Mouse (Mus musculus): ENCODE measurements at regions not wholly inside any gene's neighbourhood (a gene's known extent, or its start where the extent isn't known, plus 50 kb on each side); places are given as distances from the start of the nearest gene placed in this dataset.

DNA sequence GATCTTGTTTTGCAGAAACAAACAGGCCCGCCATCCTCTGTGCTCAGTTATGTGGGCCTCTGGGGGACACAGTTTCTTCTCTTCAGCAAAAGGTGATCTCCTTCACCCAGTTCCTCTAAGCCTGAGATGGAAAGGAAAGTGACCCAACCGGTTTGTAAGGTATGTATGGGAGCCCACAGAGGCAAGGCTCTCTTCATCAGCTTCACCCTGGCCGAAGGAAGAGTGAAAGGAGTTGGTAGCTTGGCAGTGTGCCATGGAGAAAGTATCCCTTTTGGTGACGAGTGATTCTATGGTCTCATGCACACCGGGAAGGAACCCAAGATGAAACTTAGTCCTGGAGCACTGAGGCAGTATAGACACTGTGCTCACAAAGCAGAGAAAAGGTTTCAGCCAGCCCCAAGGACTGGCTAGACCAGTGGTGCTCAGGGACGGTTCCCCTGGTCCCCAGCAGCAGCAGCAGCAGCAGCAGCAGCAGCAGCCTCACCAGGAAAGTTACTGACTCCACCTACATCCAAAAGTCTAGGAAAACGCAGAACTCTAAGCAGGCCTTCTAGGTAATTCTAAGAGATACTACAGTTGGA, 256.1 kb downstream of the Epha4 start:
- no peak for DNase-seq (ENCODE audit: inconsistent ontology term)

DNA sequence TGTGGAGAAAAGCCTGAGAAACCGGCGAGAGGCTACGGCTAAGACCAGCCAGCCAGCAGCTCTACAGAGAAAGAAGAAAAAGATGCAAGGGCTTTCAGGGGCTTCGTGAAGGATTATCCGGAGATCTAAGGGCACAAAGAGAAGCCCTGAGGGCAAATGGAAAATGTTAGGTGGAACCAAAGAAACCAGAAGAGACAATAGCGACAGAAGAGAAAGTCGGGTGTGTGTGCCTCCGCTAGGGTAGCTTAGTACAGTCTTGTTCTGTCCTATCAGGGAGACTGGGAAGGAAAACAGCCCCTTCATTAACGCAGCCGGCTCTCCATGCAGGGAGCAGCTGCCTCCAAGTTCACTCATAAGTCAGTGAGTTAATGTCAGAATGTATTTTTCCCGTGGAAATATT, 255.1 kb downstream of the Epha4 start:
- DNase-seq (ENCODE audit: inconsistent ontology term), result no peak

DNA sequence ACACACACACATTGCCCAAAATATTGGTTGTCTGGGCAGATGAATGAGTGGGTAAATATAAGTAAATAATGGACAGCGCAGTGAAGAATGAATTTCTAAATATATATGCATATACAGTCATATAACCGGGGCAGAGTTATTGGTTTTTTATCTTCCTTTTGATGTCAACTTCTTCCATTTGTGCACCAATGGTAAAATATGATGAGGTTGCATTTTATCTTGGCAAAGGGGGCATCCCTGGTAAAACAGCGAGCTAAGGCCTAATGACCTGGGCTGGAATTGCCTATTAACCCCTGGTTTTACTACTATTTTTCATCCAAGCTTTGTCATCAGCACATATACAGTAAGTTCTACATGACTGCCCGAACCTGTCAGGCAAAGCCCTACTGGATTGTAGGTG, 253.2 kb downstream of the Epha4 start:
- DNase-seq (ENCODE audit: inconsistent ontology term), result no peak

DNA sequence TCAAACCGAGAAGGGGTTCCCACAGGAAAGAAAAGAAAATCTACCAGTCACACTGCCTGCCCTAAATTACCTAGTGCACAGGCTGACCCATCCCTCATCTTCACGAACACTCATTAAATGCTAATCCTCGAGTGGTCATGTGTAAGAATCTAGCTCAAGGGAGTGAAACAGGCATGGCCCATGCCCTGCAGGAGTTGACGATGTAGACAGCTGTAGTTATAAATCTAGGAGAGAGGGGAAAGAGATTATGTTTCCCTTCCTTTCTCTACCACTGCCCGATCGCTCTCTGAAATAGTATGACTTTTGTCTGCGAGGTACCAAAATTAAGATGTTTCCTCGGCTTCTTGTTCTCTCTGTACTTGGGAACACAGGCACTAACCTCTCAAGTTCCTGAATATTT, 249.2 kb downstream of the Epha4 start:
- no peak for DNase-seq (ENCODE audit: inconsistent ontology term)

DNA sequence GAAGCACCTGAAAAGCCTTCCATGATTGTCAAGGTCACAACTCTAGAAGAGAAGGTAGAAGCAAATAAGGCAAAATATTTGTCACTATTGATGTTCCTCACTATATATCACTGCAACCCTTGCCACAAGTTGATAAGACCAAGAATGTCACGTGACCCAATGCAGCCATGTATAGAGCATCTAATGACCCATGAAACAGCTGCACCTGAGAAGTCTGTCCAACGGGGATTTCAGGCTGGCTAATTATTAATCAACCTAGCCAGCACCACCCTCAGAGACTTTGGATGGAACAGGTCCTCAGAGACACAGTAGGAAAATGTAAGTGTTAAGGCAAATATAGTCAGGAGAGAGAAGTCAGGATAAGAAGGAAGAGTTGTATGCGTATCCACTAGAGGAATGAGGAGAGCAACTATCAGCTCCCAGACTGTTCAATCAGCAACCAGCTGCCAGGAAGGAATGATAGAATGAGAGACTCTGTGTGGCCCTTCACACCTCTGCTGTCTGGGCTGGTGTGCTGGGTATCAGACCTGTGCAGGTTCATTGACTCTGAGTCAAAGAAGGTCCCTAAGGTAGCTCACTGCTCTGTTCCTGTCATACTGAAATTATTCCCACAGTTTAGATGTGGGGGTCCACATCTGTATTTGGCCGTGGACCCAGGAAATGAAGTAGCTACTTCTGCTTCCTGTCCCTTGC, 247.4 kb downstream of the Epha4 start:
- no peak for DNase-seq (ENCODE audit: inconsistent ontology term)

DNA sequence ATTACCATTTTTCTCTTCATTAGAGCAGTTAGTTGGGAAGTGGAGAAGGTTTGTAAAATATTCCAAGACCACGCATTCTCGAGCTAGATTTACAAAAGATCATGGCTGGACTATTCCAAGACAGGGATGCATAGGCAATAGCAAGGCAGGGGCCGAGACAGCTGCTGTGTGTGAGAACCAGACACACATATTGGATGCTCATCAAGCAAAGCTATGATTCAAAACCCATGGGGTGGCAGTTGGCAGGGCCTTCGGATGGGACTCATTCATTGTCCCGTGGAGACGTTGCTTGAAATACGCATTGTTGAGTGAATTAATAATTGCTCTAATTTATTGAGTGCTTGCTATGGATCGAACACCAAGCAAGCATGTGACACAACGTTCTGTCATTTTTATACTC, 239.6 kb downstream of the Epha4 start:
- peak; percentile 16 for DNase-seq (ENCODE audit: inconsistent ontology term)

DNA sequence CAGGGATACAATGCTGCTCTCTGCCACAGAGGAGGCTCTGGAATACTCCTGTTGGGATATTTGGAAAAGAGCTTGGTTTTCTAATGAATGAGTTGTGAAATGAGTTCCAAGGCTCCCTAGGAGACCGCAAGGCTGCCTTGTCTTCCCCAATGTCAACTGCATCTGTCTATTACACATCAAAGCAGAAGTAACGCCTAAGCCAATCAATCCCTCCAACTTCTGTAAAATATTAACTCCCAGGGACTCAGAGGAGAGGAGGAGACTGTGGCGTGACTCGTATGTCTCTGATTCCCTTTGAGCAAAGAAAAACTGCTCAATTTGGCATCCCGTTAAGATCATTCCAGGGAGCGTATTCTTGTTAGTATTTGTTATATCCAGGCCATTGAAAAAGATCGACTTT, 235.3 kb downstream of the Epha4 start:
- DNase-seq (ENCODE audit: inconsistent ontology term), result no peak

DNA sequence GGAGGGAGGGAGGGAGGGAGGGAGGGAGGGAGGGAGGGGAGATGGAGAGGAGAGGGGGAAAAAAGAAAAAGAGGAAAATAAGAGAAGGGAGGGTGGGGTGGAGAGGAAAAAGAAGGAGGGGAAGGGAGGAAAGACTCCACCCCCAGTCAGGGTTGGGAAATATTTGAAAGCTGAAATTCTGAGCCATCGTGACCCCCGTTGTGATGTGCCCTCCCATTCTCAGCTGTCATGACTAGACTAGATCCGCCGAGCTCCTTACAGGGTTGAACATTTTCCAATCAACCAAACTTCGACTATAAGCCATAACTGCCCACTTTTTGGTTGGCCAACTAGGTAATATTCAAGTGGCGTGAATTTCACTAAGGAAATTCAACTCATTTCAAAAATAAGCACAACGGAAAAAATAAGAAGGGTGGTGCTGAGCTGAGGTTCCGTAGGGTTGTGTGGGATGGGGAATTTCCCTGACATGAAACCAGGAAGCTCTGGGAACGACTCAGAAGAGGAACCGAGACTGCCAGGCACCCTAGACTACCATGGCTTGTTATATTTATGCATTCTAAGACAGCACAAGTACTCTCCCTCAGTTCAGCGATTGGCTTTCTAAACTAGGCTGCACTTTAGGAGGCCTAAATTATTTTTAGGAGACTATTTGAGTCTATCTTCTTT, 234.4 kb downstream of the Epha4 start:
- no peak for DNase-seq (ENCODE audit: inconsistent ontology term)

DNA sequence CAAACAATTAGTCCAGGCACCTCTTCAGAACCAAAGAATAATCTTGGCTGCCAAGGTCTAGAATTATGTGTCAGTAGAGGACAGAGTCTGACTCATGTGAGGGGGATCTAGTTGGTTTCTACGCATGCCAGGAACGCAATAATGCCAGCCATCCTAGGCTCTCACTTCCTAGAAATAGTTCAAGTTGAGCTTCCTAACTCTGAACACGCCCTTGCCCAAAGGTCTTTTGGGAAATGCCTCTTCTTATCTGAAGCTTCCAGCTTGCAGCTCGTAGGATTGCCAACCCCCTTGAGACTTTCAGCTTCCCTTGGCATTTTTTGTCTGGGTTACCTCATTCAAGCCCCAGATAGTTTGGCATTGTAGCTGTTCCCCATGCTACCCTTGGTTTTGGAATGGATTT, 233.1 kb downstream of the Epha4 start:
- no peak for DNase-seq (ENCODE audit: inconsistent ontology term)

DNA sequence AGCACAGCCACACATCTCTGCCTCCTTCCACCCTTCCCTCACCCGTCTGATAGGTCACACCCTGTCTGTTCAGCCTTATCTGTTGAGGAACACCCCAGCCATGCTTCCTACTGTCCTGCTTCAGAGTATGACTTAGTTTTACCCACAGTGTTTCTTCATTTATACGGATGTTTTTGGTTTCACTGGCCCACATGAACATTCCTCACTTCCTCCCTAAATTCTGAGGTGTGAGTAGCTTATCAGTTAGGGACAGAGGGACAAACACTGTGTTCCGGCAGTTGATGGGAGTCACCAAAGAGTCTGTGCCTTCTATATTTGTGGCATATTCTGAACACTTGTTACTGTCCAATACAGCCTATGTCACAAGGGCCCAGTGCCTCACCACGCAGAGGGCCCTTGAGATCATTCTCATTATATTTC, 216.2 kb downstream of the Epha4 start:
- no peak for DNase-seq (ENCODE audit: inconsistent ontology term)

DNA sequence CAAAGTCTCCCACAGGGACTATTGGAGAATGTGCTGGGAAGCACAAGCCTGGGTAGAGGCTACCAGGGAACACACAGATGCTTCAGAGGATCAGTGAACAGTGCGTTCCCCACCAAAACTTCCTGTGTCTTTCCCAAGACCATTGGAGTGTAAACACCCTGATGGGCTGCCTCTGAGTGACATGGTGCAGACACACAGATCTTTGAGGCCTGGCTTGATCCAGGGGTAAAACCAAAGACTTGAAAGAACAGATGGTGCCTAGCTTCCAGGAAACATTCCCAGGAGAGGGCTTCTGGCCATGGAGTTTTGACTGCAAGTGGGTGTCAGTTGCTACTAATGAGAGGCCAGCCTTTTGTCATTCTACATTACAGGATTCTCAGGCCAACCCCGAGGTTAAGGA, 214.1 kb downstream of the Epha4 start:
- DNase-seq (ENCODE audit: inconsistent ontology term), result no peak

DNA sequence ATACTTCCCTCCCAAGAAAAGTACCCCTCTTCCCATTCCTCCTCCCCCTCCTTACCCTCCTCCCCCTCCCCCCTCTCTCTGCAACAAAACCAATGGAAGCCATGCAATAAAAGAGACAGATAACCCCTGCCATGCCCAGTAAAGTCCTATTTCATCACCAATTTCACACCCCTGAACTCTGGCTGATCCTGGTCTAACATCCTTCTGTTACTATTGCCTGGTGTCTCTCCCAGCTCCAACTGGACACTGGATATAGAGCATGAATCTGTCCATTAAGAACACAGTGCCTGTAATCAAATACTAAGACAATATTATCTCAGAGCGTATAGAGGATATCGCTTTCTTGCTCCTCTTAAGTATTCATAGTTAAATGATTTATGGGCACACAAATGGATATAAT, 210.1 kb downstream of the Epha4 start:
- no peak for DNase-seq (ENCODE audit: inconsistent ontology term)

DNA sequence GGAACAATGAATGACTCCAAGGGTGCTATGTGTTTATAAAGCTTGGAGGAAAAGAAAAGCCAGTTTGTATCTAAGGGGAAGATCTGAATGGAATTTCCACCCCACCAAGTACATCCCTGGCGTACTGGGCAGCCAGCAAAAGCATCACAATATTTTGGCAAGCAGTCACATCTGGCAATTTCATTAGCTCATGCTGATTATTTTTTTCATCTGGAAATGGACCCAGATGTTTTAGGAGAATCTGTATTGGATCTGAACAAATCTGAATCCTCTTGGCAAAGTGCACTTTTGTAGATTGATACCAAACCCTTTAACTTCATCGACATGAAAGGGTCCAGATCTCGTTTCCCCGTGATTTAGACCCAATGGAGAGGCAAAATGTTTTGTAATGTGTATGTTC, 207.1 kb downstream of the Epha4 start:
- DNase-seq (ENCODE audit: inconsistent ontology term), result no peak

DNA sequence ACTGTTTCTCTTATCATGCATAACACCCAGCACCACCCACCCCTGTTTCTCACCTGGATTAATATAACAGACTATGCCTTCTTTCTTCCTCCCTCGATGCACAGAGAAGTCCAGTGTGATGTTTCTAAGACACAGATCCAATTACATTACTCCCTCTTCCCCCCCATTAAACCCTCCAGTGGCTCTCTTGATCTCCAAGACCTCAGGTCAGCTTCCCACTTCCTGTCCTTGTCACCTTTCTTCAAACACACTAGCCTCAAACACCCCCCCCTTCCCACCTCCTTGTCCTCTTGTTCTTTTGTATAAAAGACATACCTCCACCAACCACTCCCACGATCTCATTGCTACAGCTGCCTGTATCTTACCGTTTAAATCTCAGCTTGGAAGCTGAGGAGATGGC, 201.8 kb downstream of the Epha4 start:
- DNase-seq (ENCODE audit: inconsistent ontology term), result no peak

DNA sequence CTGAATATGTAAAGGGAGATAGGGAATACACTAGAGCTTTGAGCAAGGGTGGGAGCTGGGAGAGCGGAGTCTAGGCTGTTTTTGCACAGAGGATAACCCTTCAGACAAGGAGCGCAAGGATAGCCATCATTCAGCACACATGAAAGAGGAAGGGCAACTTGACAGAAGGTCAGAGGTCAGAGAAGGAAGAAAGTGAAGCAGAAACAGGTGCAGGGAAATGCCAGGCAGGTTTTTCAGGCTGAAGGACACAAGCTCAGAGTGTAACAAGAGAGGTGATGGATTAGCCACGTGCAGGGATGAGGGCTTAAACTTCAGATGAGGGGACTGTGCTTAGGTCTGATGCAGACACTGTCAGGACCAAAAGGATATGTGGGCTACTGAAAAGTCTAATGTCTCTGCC, 199.5 kb downstream of the Epha4 start:
- no peak for DNase-seq (ENCODE audit: inconsistent ontology term)

DNA sequence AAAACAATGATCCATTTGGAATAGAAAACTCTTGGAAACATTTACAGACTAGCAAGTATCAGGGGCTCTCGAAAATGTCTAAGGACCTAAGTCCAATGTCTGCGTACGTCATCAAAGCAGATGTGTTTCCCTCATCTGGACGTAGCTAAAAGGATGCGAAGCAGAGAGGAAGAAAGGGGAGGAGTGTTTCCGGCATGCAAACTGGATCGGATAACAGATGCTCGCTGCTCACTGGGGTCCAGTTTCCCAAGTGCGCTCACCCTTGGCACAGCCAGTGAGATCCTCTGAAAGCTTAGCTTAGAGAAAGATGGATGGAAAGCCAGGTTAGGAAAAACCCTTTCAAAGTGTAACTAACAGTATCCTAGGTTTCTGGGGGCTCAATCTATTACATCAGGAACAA, 198.7 kb downstream of the Epha4 start:
- DNase-seq (ENCODE audit: inconsistent ontology term), result no peak

Data from Muller cell, postnatal 12 days (primary cell).